Mouse (Mus musculus): Measurements from ENCODE around the gene Ptpro. TPM values are rescaled to one million over a fixed set of nuclear protein-coding genes. Genes with fewer than 3 reads are reported as not detected.
A peak's percentile ranks its signal among the peaks of the same experiment; 100 is the strongest.

Ptpro gene
- total RNA-seq, 2 experiments from 2014 or later: 49.4 to 58.5 TPM

- no peak for DNase-seq (ENCODE audit: extremely low spot score in 1 of 2, low spot score in 1 of 2)
Measured at GRCm38 (mm10) chr6:137371455-137371854, 119.3 kb downstream of the Ptpro start.

GRCm38 (mm10) chr6:137373920-137374319, 121.8 kb downstream of the Ptpro start:
- DNase-seq (ENCODE audit: extremely low spot score in 1 of 2, low spot score in 1 of 2): no peak

DNA sequence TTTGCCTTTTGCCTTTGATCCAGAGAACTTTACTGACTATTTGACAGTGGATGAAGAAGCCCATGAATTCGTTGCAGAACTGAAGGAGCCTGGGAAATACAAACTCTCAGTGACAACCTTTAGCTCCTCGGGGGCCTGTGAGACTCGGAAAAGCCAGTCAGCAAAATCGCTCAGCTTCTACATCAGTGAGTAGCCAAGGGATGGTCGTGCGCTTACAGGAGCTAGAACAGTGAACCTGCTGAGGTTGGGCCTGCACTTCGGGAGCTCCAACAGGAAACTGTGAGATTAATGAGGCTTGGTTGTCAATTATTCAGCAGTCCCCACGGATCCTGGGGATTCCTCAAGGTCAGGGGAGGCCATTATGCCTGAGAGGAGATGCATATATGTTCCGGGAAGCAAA, 130.4 kb downstream of the Ptpro start:
- no peak for DNase-seq (ENCODE audit: extremely low spot score in 1 of 2, low spot score in 1 of 2)

DNA sequence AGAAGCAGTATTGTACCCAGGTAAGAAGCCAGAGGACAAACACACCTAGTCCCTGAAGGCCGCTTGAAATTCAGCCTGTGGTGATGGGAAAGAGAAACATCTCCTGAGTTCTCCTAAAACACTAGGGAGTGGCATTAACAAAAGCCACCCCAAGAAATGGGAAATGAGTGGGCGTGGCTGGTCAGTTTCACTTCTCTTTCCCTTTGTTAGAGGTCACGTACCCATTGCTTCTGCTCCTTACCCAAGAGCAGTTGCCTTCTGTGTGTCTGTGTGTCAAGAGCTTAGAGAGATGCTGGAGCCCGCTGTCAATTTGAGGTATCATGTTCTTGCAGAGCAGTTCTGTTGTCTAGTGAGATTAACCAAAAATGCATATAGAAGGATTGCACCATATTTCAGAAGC, 134.2 kb downstream of the Ptpro start:
- no peak for DNase-seq (ENCODE audit: extremely low spot score in 1 of 2, low spot score in 1 of 2)

GRCm38 (mm10) chr6:137386935-137387334, 134.8 kb downstream of the Ptpro start:
- no peak for DNase-seq (ENCODE audit: extremely low spot score in 1 of 2, low spot score in 1 of 2)

GRCm38 (mm10) chr6:137395075-137395474, 143.0 kb downstream of the Ptpro start:
- DNase-seq (ENCODE audit: extremely low spot score in 1 of 2, low spot score in 1 of 2): no peak

- no peak for DNase-seq (ENCODE audit: extremely low spot score in 1 of 2, low spot score in 1 of 2)
Measured at GRCm38 (mm10) chr6:137396106-137396793, 144.1 kb downstream of the Ptpro start.

DNA sequence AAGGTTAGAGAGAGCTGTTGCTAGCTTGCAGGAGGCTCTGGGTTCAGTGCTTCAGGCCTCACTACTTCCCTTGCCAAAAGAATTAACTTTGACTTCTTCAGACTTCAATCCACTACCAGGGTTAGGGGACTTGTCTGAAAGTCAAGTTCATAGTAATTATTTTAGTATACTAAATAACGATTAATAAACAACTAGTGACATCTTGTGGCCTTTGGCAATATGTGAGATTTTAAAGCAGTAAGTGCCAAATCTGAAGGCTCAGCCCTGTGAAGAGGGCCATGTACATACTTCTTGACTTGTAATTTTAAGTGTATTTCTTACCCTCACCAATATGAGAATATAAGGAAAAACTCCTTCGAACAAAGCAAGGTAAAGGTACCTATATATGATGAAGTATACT, 145.2 kb downstream of the Ptpro start:
- DNase-seq (ENCODE audit: extremely low spot score in 1 of 2, low spot score in 1 of 2): no peak

GRCm38 (mm10) chr6:137404196-137404595, 152.1 kb downstream of the Ptpro start:
- DNase-seq (ENCODE audit: extremely low spot score in 1 of 2, low spot score in 1 of 2): no peak

GRCm38 (mm10) chr6:137405690-137406089, 153.6 kb downstream of the Ptpro start:
- DNase-seq (ENCODE audit: extremely low spot score in 1 of 2, low spot score in 1 of 2): no peak

DNA sequence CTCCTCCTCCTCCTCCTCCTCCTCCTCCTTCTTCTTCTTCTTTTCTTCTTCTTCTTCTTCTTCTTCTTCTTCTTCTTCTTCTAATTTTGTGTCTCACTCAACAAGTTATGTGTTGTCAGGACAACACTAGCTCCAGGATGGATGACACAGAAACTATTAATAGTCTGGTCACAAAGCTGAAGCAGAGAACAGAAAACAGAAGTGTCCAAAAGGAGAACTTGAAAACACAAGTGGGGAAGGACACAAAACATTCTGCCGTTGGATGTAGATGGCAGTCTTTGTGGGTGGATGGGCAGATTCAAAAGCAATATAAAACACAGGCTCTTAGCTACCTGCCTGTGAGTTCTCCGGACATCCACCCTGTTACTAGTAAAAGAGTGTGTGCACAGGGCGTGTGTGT, 158.4 kb downstream of the Ptpro start:
- DNase-seq (ENCODE audit: extremely low spot score in 1 of 2, low spot score in 1 of 2): no peak

- no peak for DNase-seq (ENCODE audit: extremely low spot score in 1 of 2, low spot score in 1 of 2)
Measured at GRCm38 (mm10) chr6:137411901-137412378, 159.8 kb downstream of the Ptpro start.

GRCm38 (mm10) chr6:137413045-137413444, 160.9 kb downstream of the Ptpro start:
- no peak for DNase-seq (ENCODE audit: extremely low spot score in 1 of 2, low spot score in 1 of 2)

- peak in 1 of 2 experiments; percentile 58 for DNase-seq (ENCODE audit: extremely low spot score in 1 of 2, low spot score in 1 of 2)
Measured at GRCm38 (mm10) chr6:137414531-137415405, 162.6 kb downstream of the Ptpro start.

- DNase-seq (ENCODE audit: extremely low spot score in 1 of 2, low spot score in 1 of 2): no peak
Measured at GRCm38 (mm10) chr6:137422777-137423176, 170.7 kb downstream of the Ptpro start.

DNA sequence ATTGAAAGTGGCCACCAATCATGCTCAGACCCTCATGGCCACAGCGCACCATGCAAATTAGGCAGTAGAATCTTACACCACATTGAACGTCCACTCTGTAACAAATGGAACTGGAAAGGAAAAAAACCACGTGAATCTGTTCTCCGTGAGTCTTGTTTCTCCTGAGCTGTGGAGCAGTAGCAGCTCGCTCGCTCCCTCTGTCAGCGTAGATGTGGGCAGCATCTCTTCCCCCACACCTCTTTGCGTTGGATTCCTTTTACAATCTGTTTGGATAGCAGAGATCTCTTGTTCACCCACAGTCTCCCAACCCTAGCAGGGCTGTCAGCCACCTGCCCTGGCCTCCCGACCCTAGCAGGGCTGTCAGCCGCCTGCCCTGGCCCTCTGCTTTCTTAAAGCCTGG, 171.7 kb downstream of the Ptpro start:
- DNase-seq (ENCODE audit: extremely low spot score in 1 of 2, low spot score in 1 of 2): no peak

GRCm38 (mm10) chr6:137425500-137426432, 173.6 kb downstream of the Ptpro start:
- DNase-seq (ENCODE audit: extremely low spot score in 1 of 2, low spot score in 1 of 2): no peak

GRCm38 (mm10) chr6:137433521-137434137, 181.5 kb downstream of the Ptpro start:
- no peak for DNase-seq (ENCODE audit: extremely low spot score in 1 of 2, low spot score in 1 of 2)

DNA sequence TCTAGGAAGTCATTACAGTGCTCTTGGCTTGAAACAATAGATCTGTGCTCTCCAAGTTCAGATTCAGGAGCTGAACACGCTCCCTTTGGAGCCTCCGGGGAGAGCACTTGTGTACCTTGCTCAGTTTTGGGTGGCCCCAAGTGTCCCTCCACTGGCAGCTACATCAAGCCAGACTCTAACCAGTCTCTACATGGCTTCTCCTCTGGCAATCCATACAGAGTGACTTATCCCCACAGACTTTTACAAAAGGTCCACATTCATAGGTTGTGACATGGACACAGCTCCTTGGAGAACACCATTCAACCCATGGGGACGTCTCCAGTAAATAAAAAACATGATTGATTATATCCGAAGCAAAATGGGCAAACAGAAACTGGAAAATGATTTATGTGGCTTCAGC, 185.4 kb downstream of the Ptpro start:
- no peak for DNase-seq (ENCODE audit: extremely low spot score in 1 of 2, low spot score in 1 of 2)

Measured in layer of hippocampus, postnatal 25 days (tissue).